Mouse (Mus musculus) inflammation-experienced regulatory T-cells (primary cell): ENCODE data around the gene Cchcr1. TPM values are rescaled to one million over a fixed set of nuclear protein-coding genes. Genes with fewer than 3 reads are reported as not detected.

Source experiments
- polyA plus RNA-seq, 2 experiments: library from polyadenylated mRNA; unstranded; fragments of 100-300 nt; shearing (Covaris generic); gene quantifications; one replicate each; pipeline ENCODE4 v1.2.1; 2017

The Cchcr1 gene
- 10 to 100 TPM; 10.7 to 18.4 TPM for polyA plus RNA-seq

GRCm38 (mm10) chr17:35516652-35517500 lies at the start of gene Cchcr1, which contains the start of gene Tcf19:
Cchcr1 (plus strand) TSS chr17:35517100.
Tcf19 (minus strand) TSS chr17:35516824.

GRCm38 (mm10) chr17:35469842-35470751 lies 46.8 kb upstream of the Cchcr1 start, which contains the start of gene H2-Q10:
H2-Q10 (plus strand) TSS chr17:35470089.

GRCm38 (mm10) chr17:35505776-35506175 lies 11.1 kb upstream of the Cchcr1 start, which contains the start of gene Pou5f1:
Pou5f1 (plus strand) TSS chr17:35506018.

GRCm38 (mm10) chr17:35532901-35533300 lies 16.0 kb downstream of the Cchcr1 start, which contains the start of gene Psors1c2:
Psors1c2 (plus strand) TSS chr17:35533201.

GRCm38 (mm10) chr17:35551881-35552414 lies 35.0 kb downstream of the Cchcr1 start, which contains the start of gene Cdsn:
Cdsn (plus strand) TSS chr17:35552128.

GRCm38 (mm10) chr17:35567150-35567549 lies 50.2 kb downstream of the Cchcr1 start, which contains the start of gene 2300002M23Rik:
2300002M23Rik (plus strand) TSS chr17:35567450.

Other genes with a start within 250 kb of the Cchcr1 start
- gene H2-Q1, start 196.7 kb upstream of the Cchcr1 start, polyA plus RNA-seq = 1 to 10 TPM in 1 of 2 experiments, under 1 TPM in 1; 0.48 to 1.8 TPM
- gene H2-Q2, start 174.9 kb upstream of the Cchcr1 start, polyA plus RNA-seq = 10 to 100 TPM; 15.6 to 19.4 TPM
- 10 to 100 TPM; 33.5 to 46.7 TPM for gene H2-Q4, start 137.5 kb upstream of the Cchcr1 start, polyA plus RNA-seq
- 100 to 1,000 TPM; 686 to 886 TPM for gene H2-Q6, start 92.2 kb upstream of the Cchcr1 start, polyA plus RNA-seq
- 1,000 to 10,000 TPM; 2,137 to 2,431 TPM for gene H2-Q7, start 77.9 kb upstream of the Cchcr1 start, polyA plus RNA-seq
- gene H2-Q10, start 47.0 kb upstream of the Cchcr1 start, polyA plus RNA-seq = 10 to 100 TPM; 24.7 to 30.9 TPM
- 1 to 10 TPM in 1 of 2 experiments, under 1 TPM in 1; 0.40 to 1.3 TPM for gene Pou5f1, start 11.1 kb upstream of the Cchcr1 start, polyA plus RNA-seq
- 10 to 100 TPM; 12.6 to 27.6 TPM for gene Tcf19, start 276 bp upstream of the Cchcr1 start, polyA plus RNA-seq
- not detected for gene Psors1c2, start 16.1 kb downstream of the Cchcr1 start, polyA plus RNA-seq
- not detected for gene Cdsn, start 35.0 kb downstream of the Cchcr1 start, polyA plus RNA-seq
- gene 2300002M23Rik, start 50.4 kb downstream of the Cchcr1 start, polyA plus RNA-seq = not detected
- not detected for gene Sfta2, start 84.4 kb downstream of the Cchcr1 start, polyA plus RNA-seq
- not detected for gene Gm9573, start 109.5 kb downstream of the Cchcr1 start, polyA plus RNA-seq
- gene Mucl3, start 126.6 kb downstream of the Cchcr1 start, polyA plus RNA-seq = not detected
- 10 to 100 TPM; 27.1 to 30.7 TPM for gene Vars2, start 150.5 kb downstream of the Cchcr1 start, polyA plus RNA-seq
- 10 to 100 TPM; 24.3 to 29.4 TPM for gene Gtf2h4, start 156.6 kb downstream of the Cchcr1 start, polyA plus RNA-seq
- 10 to 100 TPM in 1 of 2 experiments, 1 to 10 TPM in 1; 6.2 to 13.2 TPM for gene Ddr1, start 187.5 kb downstream of the Cchcr1 start, polyA plus RNA-seq